Mouse (Mus musculus): ENCODE measurements around the gene Nek1. TPM values are rescaled to one million over a fixed set of nuclear protein-coding genes. Genes with fewer than 3 reads are reported as not detected.
A peak's percentile ranks its signal among the peaks of the same experiment; 100 is the strongest.

Nek1 gene
- total and polyA plus RNA-seq, 3 experiments = 4.0 to 10.5 (median 9.3) TPM

DNA sequence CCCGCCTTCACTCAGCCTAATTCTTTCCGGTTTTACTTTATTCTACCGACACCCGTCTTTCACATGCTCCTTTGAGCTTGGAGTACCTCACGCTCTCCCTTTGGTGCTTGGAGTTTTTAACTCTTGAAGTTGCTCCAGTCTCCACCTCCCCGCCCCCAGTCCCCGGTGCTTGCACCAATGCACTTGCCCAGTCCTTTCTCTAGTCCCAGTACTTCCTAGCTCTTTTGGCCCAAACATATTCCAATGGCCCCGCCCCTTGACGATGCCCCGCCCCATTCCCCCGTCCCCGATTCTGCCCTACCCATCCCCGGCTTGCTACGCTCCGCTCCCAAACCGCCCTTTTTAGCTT is 460 bp upstream of the Nek1 start:
- Histone ChIP-seq H3K27me3 (ENCODE audit: control insufficient read depth, insufficient read depth, low read length) (no peaks in the 10 kb centered on the region), H3K36me3 (ENCODE audit: control insufficient read depth, insufficient read depth, low read length) (no peaks in the 10 kb centered on the region; the same call in 1 of the 2 replicates), H3K79me2 (replicated peaks; ENCODE audit: control insufficient read depth, insufficient read depth, low read length) (no peaks in the 10 kb centered on the region; the same call in 1 of the 2 replicates), H3K27ac (peak overlapping the region; percentile 85), H3K9ac (ENCODE audit: low read depth, low read length) (peak overlapping the region; percentile 75), H3K4me3 (peak overlapping the region; percentile 58), H3K4me1 (ENCODE audit: control insufficient read depth, insufficient read depth, low read length) (peaks cover 1% of the 10 kb centered on the region)
- no peak for TF ChIP-seq CTCF (IDR thresholded peaks at IDR 0.05)
- TF ChIP-seq POLR2A (IDR thresholded peaks at IDR 0.05; ENCODE audit: insufficient read depth, low read depth, low read length) = peak; percentile 64
- no peak for TF ChIP-seq EP300 (IDR thresholded peaks at IDR 0.05; ENCODE audit: insufficient read depth, low read depth, low read length)
- DNase-seq = no peak
- 1% methylated on average over 16 of the region's 16 CpGs for WGBS
- intact Hi-C loops (cut with DNase I) = loop anchor here (2.0 to 5.0 kb wide), 3 partner anchors 38 to 485 kb away; partner anchors contain the start of genes Aadat and Hpf1

GRCm38 (mm10) chr8:60993639-60993986 is 618 bp downstream of the Nek1 start:
- 2% methylated on average over 12 of the region's 12 CpGs for WGBS
- peak overlapping the region; percentile 88 for H3K9ac ChIP-seq (ENCODE audit: low read depth, low read length)
- no peaks in the 10 kb centered on the region; the same call in 1 of the 2 replicates for H3K36me3 ChIP-seq (ENCODE audit: control insufficient read depth, insufficient read depth, low read length)

GRCm38 (mm10) chr8:60996468-60996867 is 3.5 kb downstream of the Nek1 start:
- Histone ChIP-seq H3K4me3 (no peak overlapping the region), H3K27me3 (ENCODE audit: control insufficient read depth, insufficient read depth, low read length) (no peaks in the 10 kb centered on the region), H3K4me1 (ENCODE audit: control insufficient read depth, insufficient read depth, low read length) (peaks cover 1% of the 10 kb centered on the region), H3K9ac (ENCODE audit: low read depth, low read length) (no peak overlapping the region), H3K79me2 (replicated peaks; ENCODE audit: control insufficient read depth, insufficient read depth, low read length) (no peaks in the 10 kb centered on the region; the same call in 1 of the 2 replicates), H3K36me3 (ENCODE audit: control insufficient read depth, insufficient read depth, low read length) (no peaks in the 10 kb centered on the region; the same call in 1 of the 2 replicates), H3K27ac (no peak overlapping the region)
- 46% methylated on average over 3 of the region's 3 CpGs for WGBS
- no peak for TF ChIP-seq EP300 (IDR thresholded peaks at IDR 0.05; ENCODE audit: insufficient read depth, low read depth, low read length)
- no peak for TF ChIP-seq POLR2A (IDR thresholded peaks at IDR 0.05; ENCODE audit: insufficient read depth, low read depth, low read length)
- TF ChIP-seq CTCF (IDR thresholded peaks at IDR 0.05) = no peak
- no peak for DNase-seq
- intact Hi-C loops (cut with DNase I) = no loop called here

More at GRCm38 (mm10) chr8:60993639-60993986, 618 bp downstream of the Nek1 start:
- peak overlapping the region; percentile 58 for H3K4me3 ChIP-seq
- peak overlapping the region; percentile 85 for H3K27ac ChIP-seq
- TF ChIP-seq EP300 (IDR thresholded peaks at IDR 0.05; ENCODE audit: insufficient read depth, low read depth, low read length) = no peak
- TF ChIP-seq CTCF (IDR thresholded peaks at IDR 0.05) = no peak
- no peak for TF ChIP-seq POLR2A (IDR thresholded peaks at IDR 0.05; ENCODE audit: insufficient read depth, low read depth, low read length)
- DNase-seq = no peak
- H3K4me1 ChIP-seq (ENCODE audit: control insufficient read depth, insufficient read depth, low read length) = peaks cover 1% of the 10 kb centered on the region
- H3K79me2 ChIP-seq (replicated peaks; ENCODE audit: control insufficient read depth, insufficient read depth, low read length) = no peaks in the 10 kb centered on the region; the same call in 1 of the 2 replicates
- no peaks in the 10 kb centered on the region for H3K27me3 ChIP-seq (ENCODE audit: control insufficient read depth, insufficient read depth, low read length)
- intact Hi-C loops (cut with DNase I) = loop anchor here (2.0 to 5.0 kb wide), 3 partner anchors 39 to 486 kb away; partner anchors contain the start of genes Aadat and Hpf1

DNA sequence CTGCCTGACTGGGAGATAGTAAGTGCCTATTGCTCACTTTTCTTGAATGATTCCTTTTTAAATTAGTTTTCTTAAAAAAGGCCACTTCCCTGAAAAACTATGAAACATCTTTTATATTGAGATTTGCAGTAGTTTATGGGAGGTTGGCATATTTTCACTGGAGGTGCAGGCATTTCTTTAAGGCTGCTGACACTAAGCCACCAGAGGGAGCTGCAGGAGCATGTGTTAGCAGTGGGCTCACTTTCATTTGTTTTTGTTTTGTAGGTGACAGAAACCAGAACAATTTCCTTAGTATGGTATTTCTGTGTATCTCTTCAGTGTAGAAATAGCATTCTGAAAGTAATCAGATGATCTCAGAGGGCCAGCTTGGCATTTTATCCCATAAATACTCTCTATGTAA is 49.0 kb downstream of the Nek1 start:
- intact Hi-C loops (cut with DNase I) = loop anchor here (1.0 to 5.0 kb wide), 2 partner anchors 440 to 474 kb away; no protein-coding TSS in a partner anchor
- no peak for TF ChIP-seq EP300 (IDR thresholded peaks at IDR 0.05; ENCODE audit: insufficient read depth, low read depth, low read length)
- TF ChIP-seq CTCF (IDR thresholded peaks at IDR 0.05) = peak; percentile 86
- no peaks in the 10 kb centered on the region for H3K79me2 ChIP-seq (replicated peaks; ENCODE audit: control insufficient read depth, insufficient read depth, low read length)
- DNase-seq = peak; percentile 15 to 36
- no peaks in the 10 kb centered on the region for H3K27me3 ChIP-seq (ENCODE audit: control insufficient read depth, insufficient read depth, low read length)
- no peak overlapping the region for H3K4me3 ChIP-seq
- no peak overlapping the region for H3K9ac ChIP-seq (ENCODE audit: low read depth, low read length)
- no peaks in the 10 kb centered on the region; the same call in 1 of the 2 replicates for H3K36me3 ChIP-seq (ENCODE audit: control insufficient read depth, insufficient read depth, low read length)
- no peak overlapping the region for H3K27ac ChIP-seq
- H3K4me1 ChIP-seq (ENCODE audit: control insufficient read depth, insufficient read depth, low read length) = no peaks in the 10 kb centered on the region

- no peak for TF ChIP-seq POLR2A (IDR thresholded peaks at IDR 0.05; ENCODE audit: insufficient read depth, low read depth, low read length)
- TF ChIP-seq CTCF (IDR thresholded peaks at IDR 0.05) = no peak
- no peak for TF ChIP-seq EP300 (IDR thresholded peaks at IDR 0.05; ENCODE audit: insufficient read depth, low read depth, low read length)
- no peaks in the 10 kb centered on the region for H3K4me1 ChIP-seq (ENCODE audit: control insufficient read depth, insufficient read depth, low read length)
- 83% methylated on average over 4 of the region's 4 CpGs for WGBS
These were observed 50.9 kb downstream of the Nek1 start for GRCm38 (mm10) chr8:61043874-61044273.

GRCm38 (mm10) chr8:61046816-61047215 is 53.8 kb downstream of the Nek1 start:
- 98% methylated on average over 1 of the region's 1 CpGs for WGBS
- Histone ChIP-seq H3K27me3 (ENCODE audit: control insufficient read depth, insufficient read depth, low read length) (no peaks in the 10 kb centered on the region), H3K36me3 (ENCODE audit: control insufficient read depth, insufficient read depth, low read length) (no peaks in the 10 kb centered on the region; the same call in 1 of the 2 replicates), H3K4me1 (ENCODE audit: control insufficient read depth, insufficient read depth, low read length) (no peaks in the 10 kb centered on the region), H3K4me3 (no peak overlapping the region), H3K9ac (ENCODE audit: low read depth, low read length) (no peak overlapping the region), H3K27ac (no peak overlapping the region), H3K79me2 (replicated peaks; ENCODE audit: control insufficient read depth, insufficient read depth, low read length) (no peaks in the 10 kb centered on the region)
- intact Hi-C loops (cut with DNase I) = no loop called here
- no peak for TF ChIP-seq EP300 (IDR thresholded peaks at IDR 0.05; ENCODE audit: insufficient read depth, low read depth, low read length)
- TF ChIP-seq POLR2A (IDR thresholded peaks at IDR 0.05; ENCODE audit: insufficient read depth, low read depth, low read length) = no peak
- no peak for TF ChIP-seq CTCF (IDR thresholded peaks at IDR 0.05)
- no peak for DNase-seq

More at GRCm38 (mm10) chr8:61043874-61044273, 50.9 kb downstream of the Nek1 start:
- DNase-seq = no peak
- no peaks in the 10 kb centered on the region for H3K36me3 ChIP-seq (ENCODE audit: control insufficient read depth, insufficient read depth, low read length)
- intact Hi-C loops (cut with DNase I) = loop anchor here (5.0 kb wide), 1 partner anchor 438 kb away; no protein-coding TSS in a partner anchor
- H3K27ac ChIP-seq = no peak overlapping the region
- no peaks in the 10 kb centered on the region for H3K27me3 ChIP-seq (ENCODE audit: control insufficient read depth, insufficient read depth, low read length)
- no peak overlapping the region for H3K4me3 ChIP-seq
- H3K79me2 ChIP-seq (replicated peaks; ENCODE audit: control insufficient read depth, insufficient read depth, low read length) = no peaks in the 10 kb centered on the region
- H3K9ac ChIP-seq (ENCODE audit: low read depth, low read length) = no peak overlapping the region

Measured in heart, adult 2 months (tissue).